Mouse (Mus musculus) lung, postnatal 0 days (tissue): ENCODE measurements around the gene Gm20479. TPM values are rescaled to one million over a fixed set of nuclear protein-coding genes. Genes with fewer than 3 reads are reported as not detected.

Experiments
- ATAC-seq: fragments of 200-750 bp; cut with Nextera tagmentation; 2 replicates; pipeline ENCODE4 v1.8.0; 2017; ENCODE audit warnings: moderate library complexity
- DNase-seq: peaks from one replicate; pipeline ENCODE4 v3.0.0-alpha.2; 2016; ENCODE audit warnings: low spot score
- H3K27ac ChIP-seq: fragments of 300-500 bp; sonication (generic); 2 replicates; pipeline ENCODE4 v1.5.1; 2014; ENCODE audit warnings: antibody characterized with exemption, mild to moderate bottlenecking, low read length, mixed read lengths
- H3K27me3 ChIP-seq: fragments of 300-500 bp; sonication (generic); replicated peaks from 2 replicates; pipeline ENCODE4 v1.6.1; 2014; ENCODE audit warnings: low read length, mixed read lengths; ENCODE audit not compliant: insufficient read depth
- H3K36me3 ChIP-seq: fragments of 300-500 bp; sonication (generic); 2 replicates; pipeline ENCODE4 v1.6.1; 2014; ENCODE audit warnings: low read length, mixed read lengths; ENCODE audit not compliant: insufficient read depth
- H3K4me1 ChIP-seq: fragments of 300-500 bp; sonication (generic); 2 replicates; pipeline ENCODE4 v1.6.1; 2014; ENCODE audit warnings: antibody characterized with exemption, low read depth, low read length, mixed read lengths; ENCODE audit not compliant: insufficient read depth
- H3K4me2 ChIP-seq: fragments of 300-500 bp; sonication (generic); replicated peaks from 2 replicates; pipeline ENCODE4 v1.6.1; 2014; ENCODE audit warnings: low read depth, mild to moderate bottlenecking, low read length, moderate library complexity, mixed read lengths
- H3K4me3 ChIP-seq: fragments of 300-500 bp; sonication (generic); 2 replicates; pipeline ENCODE4 v1.5.1; 2014; ENCODE audit warnings: low read depth, low read length
- H3K9ac ChIP-seq: fragments of 300-500 bp; sonication (generic); replicated peaks from 2 replicates; pipeline ENCODE4 v1.6.1; 2014; ENCODE audit warnings: low read depth, mild to moderate bottlenecking
- H3K9me3 ChIP-seq: fragments of 300-500 bp; sonication (generic); 2 replicates; pipeline ENCODE4 v1.6.1; 2016; ENCODE audit warnings: low read length, mixed read lengths
- CTCF ChIP-seq: IDR thresholded peaks from 2 replicates; pipeline ENCODE4 v1.5.1; 2016; ENCODE audit warnings: antibody characterized with exemption, mild to moderate bottlenecking
- EP300 ChIP-seq: IDR thresholded peaks from 2 replicates; pipeline ENCODE4 v1.6.1; 2016; ENCODE audit warnings: antibody characterized with exemption, mild to moderate bottlenecking, control low read depth
- WGBS: fragments of 180-500 bp; shearing (Covaris S2); extraction: QIAGEN DNeasy Blood & Tissue Kit; methylation state at CpG from one replicate; pipeline ENCODE4 v1.1.7; 2014; 5-methylcytosine and 5-hydroxymethylcytosine counted together
- polyA plus RNA-seq: library from polyadenylated mRNA; unstranded; fragments of >200 nt; fragmentation: Nextera tagmentation; extraction: Ambion mirVana; gene quantifications from 2 replicates; pipeline ENCODE4 v1.2.1, GENCODE M21; 2015

The Gm20479 gene
- polyA plus RNA-seq, 1 experiment from 2014 or later = not detected

DNA sequence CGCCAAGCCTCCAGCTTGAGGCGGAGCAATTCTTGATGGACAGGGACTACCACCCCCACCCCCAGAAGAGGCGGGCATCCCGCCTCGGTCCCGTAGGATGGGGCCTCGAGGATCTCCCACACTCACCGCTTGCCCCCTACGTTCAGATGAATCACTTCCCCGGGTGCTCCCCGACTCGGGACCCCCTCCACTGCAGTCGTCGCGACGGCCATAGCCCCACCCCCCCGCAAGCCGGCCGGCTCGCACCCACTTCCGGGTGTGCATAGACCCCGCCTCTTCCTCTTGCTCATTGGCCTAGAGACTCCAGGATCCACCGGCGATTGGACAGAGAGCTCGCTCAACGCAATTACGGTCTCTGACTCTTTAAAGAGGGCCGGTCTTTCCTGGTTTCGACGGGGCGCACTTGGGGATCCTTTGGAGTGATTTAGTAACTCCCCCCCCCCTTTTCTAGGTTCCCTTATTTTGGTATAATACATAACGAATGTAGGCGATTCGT is 1.4 kb downstream of the Gm20479 start, which contains the start of gene Shkbp1:
Gene Shkbp1, minus strand, starts transcription at position 275 of the 496 bp plus-strand sequence.
- ATAC-seq (peak; percentile 96), DNase-seq (peak; percentile 98)
- H3K9ac ChIP-seq = peak within 1 kb of the TSS; percentile 38
- H3K4me1 ChIP-seq = peaks cover 13% of the 10 kb centered on the region; the same call in 1 of the 2 replicates
- no peaks in the 10 kb centered on the region for H3K9me3 ChIP-seq
- peak within 1 kb of the TSS; percentile 70 for H3K4me2 ChIP-seq
- peak within 1 kb of the TSS; percentile 69 for H3K4me3 ChIP-seq
- no peaks in the 10 kb centered on the region for H3K27me3 ChIP-seq
- no peak; the same call in 1 of the 2 replicates for TF ChIP-seq EP300
- peaks cover 7% of the 10 kb centered on the region; the same call in 1 of the 2 replicates for H3K36me3 ChIP-seq
- WGBS = under 1% methylated on average over 34 of the region's 34 CpGs
- H3K27ac ChIP-seq = peak within 1 kb of the TSS; percentile 72

DNA sequence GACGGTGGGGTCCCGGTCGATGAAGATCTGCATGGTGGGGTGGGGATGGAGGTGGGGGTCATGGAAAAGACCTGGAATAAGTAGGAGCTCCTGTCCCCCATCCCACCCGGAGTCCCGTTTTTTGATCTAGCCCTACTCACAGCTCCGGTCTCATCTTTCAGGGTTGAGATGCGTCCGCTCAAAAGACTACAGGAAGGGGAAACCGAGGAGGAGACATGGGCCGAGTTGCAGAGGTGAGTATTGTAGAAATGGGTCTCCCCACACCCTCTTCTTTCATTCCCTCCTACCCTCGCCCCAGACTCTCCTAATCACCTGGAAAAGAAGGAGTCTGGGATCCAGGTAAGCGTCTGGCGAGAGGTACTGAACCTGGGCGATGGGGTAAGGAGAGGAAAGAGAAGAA is 2.0 kb downstream of the Gm20479 start:
- DNase-seq = no peak
- Histone ChIP-seq H3K9me3 (no peaks in the 10 kb centered on the region), H3K27ac (peak overlapping the region; percentile 43; the same call in 1 of the 2 replicates), H3K27me3 (no peaks in the 10 kb centered on the region), H3K4me1 (peaks cover 13% of the 10 kb centered on the region; the same call in 1 of the 2 replicates), H3K9ac (peak overlapping the region; percentile 38; the same call in 1 of the 2 replicates), H3K4me3 (peak overlapping the region; percentile 69), H3K36me3 (peaks cover 7% of the 10 kb centered on the region; the same call in 1 of the 2 replicates), H3K4me2 (peak overlapping the region; percentile 70)
- TF ChIP-seq CTCF (no peak), EP300 (no peak)
- 6% methylated on average over 14 of the region's 14 CpGs for WGBS
- no peak for ATAC-seq

DNA sequence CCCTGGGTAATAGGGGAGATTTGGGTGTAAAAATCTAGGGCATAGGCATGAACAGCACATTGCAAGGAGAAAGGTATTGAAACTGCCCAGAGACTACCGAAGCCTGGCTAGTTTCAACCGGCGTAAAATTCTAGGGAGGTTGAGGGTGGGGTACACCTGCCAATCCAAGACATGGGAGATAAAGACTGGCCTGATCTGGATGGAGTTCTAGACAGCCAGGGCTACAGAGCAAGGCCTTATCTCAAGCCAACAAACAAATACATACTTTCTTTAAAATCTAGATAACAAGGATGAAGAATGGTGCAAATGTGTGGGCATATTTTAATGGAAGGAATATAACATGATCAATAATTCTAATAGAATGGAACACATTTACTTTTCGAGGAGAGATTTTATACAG is 2.4 kb downstream of the Gm20479 start:
- WGBS = 53% methylated on average over 4 of the region's 4 CpGs
- DNase-seq (no peak), ATAC-seq (no peak)
- H3K36me3 ChIP-seq = peaks cover 7% of the 10 kb centered on the region; the same call in 1 of the 2 replicates
- TF ChIP-seq EP300 (no peak), CTCF (no peak)
- H3K4me2 ChIP-seq = peak overlapping the region; percentile 70
- no peaks in the 10 kb centered on the region for H3K9me3 ChIP-seq
- peak overlapping the region; percentile 69; the same call in 1 of the 2 replicates for H3K4me3 ChIP-seq
- no peak overlapping the region for H3K9ac ChIP-seq
- no peaks in the 10 kb centered on the region for H3K27me3 ChIP-seq
- peaks cover 13% of the 10 kb centered on the region; the same call in 1 of the 2 replicates for H3K4me1 ChIP-seq
- no peak overlapping the region for H3K27ac ChIP-seq

DNA sequence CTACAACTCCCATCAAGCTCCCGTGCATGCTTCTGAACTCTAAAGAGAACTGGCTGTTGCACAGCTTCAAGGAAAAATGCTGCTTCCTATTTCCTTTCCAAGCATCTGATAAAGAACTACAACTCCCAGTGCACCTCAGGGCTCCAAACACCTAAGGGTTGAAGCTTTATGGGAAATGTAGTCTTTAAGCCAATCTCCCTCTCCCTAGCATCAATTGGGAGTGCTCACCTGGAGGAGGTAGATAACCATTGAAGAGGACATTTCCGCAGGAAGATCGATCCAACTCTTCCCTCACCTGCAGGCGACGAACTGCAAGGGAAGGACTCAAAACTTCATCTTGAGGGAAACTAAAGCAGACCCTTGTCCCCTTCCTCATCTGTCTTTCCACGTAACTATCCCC is 3.1 kb downstream of the Gm20479 start:
- DNase-seq = peak; percentile 91
- TF ChIP-seq EP300 (no peak), CTCF (no peak)
- Histone ChIP-seq H3K36me3 (peaks cover 10% of the 10 kb centered on the region; the same call in 1 of the 2 replicates), H3K27ac (no peak overlapping the region), H3K4me3 (no peak overlapping the region), H3K27me3 (no peaks in the 10 kb centered on the region), H3K4me2 (no peak overlapping the region), H3K9ac (no peak overlapping the region), H3K9me3 (no peaks in the 10 kb centered on the region), H3K4me1 (peaks cover 13% of the 10 kb centered on the region; the same call in 1 of the 2 replicates)
- 27% methylated on average over 6 of the region's 6 CpGs for WGBS
- ATAC-seq = peak; percentile 33; the same call in 1 of the 2 replicates

DNA sequence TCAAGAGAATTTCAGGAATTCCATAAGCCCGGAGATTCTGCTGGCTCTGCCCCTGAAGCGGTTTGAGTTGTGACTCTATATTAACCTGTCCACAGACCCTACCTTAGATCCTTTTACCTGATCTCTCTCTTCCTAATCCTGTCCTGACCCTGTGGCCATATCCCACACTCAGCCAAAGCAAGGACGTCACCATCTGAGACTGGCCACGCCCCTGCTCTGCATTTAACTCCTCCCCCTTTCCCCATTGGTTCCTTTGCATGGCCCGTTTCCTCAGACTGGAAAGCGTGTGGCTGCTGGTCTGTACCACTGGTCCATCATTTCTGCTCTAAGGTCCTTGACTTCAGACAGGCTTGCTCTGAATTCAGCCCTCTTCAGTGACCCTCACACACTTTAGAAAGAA is 11.8 kb downstream of the Gm20479 start:
- TF ChIP-seq CTCF (no peak), EP300 (no peak)
- Histone ChIP-seq H3K9ac (no peak overlapping the region), H3K4me1 (no peaks in the 10 kb centered on the region), H3K4me3 (no peak overlapping the region), H3K9me3 (no peaks in the 10 kb centered on the region), H3K36me3 (peaks cover 9% of the 10 kb centered on the region; the same call in 1 of the 2 replicates), H3K27ac (no peak overlapping the region), H3K4me2 (no peak overlapping the region), H3K27me3 (no peaks in the 10 kb centered on the region)
- DNase-seq = no peak
- ATAC-seq = peak; percentile 52
- 19% methylated on average over 6 of the region's 6 CpGs for WGBS

DNA sequence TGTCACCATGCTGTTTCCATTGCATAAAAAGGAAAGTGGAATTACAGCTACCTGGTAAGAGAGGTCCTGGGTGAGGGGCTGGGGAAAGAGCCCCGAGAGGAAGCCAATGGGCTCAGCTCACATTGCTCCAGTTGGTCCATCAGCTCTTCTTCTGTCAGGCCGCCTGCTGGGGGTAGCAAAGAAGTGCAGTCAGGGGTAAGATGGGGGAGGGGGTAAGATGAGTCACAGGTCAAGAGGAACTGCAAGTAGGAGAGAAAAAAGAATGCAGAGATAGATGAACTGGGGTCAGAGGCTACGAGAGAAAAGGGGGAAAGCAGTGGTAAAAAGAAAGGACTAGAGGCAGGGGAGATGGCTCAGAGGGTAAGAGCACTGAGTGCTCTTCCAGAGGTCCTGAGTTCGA is 14.6 kb downstream of the Gm20479 start:
- Histone ChIP-seq H3K9me3 (no peaks in the 10 kb centered on the region), H3K9ac (no peak overlapping the region), H3K4me1 (no peaks in the 10 kb centered on the region), H3K36me3 (peaks cover 6% of the 10 kb centered on the region; the same call in 1 of the 2 replicates), H3K27ac (no peak overlapping the region), H3K4me2 (no peak overlapping the region), H3K4me3 (no peak overlapping the region), H3K27me3 (0 out of 2 replicates have a peak, but pooled peaks cover 3% of the 10 kb centered on the region)
- no peak for ATAC-seq
- peak; percentile 46 for DNase-seq
- 62% methylated on average over 4 of the region's 4 CpGs for WGBS
- TF ChIP-seq CTCF (peak; percentile 57), EP300 (no peak)
